Mouse (Mus musculus) ovary, postnatal 36 days (tissue): ENCODE measurements around the gene Lrriq1.

Experiments used
- DNase-seq: peaks from one replicate; pipeline ENCODE4 v3.0.0; 2022; ENCODE audit warnings: low spot score, mixed read lengths

Lrriq1 gene

DNA sequence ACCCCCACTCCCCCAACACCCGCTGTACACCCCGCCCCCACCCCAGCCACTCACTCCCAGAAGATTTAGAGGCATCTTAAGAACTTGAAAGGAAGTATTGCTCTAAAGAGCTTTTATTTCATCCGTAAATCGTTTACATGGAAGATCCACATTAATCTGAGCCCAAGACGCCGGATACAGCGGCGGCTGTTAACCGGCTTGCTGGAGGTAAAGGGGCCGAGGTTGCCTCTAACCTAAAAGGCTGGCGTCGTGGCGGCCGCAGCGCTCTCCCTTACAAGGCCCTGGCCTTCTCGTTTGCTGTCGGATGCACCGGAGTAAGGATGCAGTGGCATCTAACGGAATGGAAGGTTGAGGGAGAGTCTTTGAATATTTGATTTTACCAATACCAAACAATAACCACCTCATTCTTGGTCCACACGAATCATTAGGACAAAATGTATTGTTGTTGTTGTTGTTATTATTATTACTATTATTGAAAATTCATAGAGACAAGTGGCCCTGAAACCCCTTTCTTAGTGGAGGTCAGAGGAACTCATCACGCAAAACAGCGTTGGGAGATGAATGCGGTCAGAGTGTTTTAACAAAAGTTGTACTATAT, 206.9 kb downstream of the Lrriq1 start:
- no peak for DNase-seq

DNA sequence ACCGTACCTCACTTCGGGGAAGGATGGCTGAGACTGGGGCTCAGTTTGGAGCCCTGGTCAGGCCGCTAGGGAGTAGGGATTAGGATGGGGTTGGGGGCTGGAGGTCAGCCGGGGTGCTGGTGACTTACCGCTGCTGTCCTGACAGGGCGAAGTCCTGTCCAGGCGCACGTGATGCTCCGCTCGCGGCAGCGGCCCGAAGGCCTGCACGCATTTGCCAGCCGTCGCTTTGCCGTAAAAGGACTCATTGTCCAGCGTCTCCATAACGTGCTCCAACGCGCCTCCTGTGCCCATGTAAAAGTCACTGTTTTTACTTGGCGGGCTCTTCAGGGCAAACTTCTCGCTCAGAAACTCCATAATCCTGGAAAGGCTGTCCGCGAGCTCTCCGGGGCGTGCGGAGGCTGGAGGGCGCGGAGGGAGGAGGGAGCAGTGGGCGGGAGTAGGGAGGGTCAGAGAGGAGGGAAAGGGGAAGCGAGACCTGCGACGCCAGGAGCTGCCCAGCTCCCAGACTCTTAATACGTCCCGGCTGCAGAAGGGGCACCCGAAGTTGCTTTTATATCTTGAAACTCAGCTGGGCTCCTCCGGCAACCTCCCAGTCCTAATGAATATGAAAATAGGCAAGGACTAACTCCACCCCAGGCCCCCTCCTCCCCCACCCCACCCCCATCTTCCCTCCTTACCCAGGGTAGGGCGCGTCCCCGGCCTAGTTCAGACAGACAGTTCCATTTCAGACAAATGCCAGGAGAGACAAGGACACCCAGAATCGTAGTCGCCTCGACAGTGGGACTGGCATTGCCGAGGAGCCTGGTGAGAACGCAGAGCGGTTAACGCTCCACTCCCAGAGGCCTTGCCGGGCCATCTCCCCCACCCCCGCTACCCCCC, 207.6 kb downstream of the Lrriq1 start:
- DNase-seq = peak; percentile 21

DNA sequence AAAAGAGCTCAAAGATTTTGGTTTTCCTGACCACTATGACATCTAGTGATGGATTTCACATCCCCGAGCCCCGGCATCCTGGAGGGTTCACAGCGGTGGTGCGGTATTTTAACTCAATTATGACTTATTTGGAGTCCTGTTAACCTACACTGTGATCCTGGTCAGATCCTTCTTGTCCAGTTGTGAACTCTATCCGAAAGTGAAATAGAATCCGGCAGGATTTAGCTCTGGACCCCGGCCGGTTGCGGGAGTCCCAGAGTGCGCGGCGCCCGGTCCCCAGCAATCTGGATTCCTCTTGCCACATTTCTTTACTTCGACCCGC, 208.2 kb downstream of the Lrriq1 start:
- peak; percentile 10 for DNase-seq

DNA sequence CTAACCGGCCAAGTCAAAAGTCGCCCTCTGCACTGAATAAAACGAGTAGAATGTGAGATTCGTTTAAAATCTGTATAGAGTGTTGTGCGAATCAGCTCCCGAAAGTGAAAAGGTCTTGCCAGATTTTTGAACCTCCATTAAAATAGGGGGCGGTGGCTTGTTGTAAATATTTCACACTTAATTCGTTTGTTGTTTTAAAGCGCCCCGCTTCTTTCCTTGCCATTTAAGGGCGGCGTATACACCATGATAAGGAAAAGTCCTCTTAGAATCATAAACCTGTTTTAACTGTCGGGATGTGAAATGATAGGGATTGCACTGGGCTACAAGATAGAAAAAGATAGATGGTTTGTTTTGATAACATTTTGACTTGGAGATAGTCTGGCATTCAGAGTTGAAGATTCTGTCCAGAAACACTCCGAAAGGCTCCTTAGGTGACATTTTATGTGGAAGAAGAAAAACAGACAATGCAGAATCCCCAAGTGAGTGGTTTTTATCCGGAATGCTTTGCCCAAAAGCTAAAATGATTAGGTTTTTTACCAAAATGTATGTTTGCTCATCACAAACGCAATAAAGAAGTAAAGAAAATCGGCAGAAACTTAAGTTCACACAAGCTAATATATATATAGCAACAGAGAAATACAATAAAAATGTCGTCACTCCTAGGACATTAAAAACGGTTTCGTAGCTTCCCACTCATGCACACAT, 208.7 kb downstream of the Lrriq1 start:
- DNase-seq = no peak

DNA sequence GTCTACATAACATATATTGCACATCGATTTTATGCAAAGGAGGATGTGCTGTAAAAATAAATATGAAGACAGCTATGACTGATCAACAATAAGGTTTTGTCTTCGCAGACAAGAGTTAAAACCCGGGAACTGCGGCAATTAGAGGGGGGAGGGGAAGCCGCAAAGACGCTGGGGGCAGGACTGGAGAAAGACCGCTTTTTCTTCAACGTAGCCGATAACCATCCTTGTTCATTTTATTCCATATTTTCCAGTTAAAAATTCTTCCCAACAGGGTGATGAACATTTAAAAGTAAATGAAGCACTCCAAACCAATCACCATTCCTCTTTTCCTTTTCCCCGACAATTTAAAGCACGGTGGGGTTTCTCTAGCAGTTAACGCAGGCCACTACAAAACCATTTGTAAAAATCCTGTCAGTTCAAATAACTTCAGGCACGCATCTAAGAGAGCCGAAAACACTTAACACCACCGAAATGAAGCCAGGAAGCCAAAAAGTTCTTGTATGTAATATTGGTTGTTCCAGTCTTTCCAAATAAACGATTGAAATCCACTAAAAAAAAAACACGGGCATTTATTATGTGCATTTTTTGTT, 209.4 kb downstream of the Lrriq1 start:
- no peak for DNase-seq

DNA sequence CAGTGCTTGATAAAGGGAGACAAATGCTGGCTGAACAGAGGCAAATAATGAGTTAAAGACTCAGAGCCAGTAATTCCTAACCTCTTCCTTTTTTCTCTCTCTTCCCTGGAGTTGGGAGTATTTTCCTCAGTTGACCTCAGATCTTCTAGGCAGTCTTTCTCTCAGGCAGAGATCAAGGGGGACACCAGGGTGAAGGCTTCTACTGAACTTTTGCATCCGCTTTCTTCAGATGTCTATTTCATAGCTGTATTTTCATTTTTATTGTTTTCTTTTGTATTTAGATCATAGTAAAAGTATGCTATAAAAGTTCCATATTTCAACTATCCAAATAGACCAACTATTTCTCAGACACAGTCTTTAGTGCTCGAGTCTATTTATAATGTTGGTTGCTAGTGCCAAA, 233.6 kb downstream of the Lrriq1 start:
- DNase-seq = no peak

DNA sequence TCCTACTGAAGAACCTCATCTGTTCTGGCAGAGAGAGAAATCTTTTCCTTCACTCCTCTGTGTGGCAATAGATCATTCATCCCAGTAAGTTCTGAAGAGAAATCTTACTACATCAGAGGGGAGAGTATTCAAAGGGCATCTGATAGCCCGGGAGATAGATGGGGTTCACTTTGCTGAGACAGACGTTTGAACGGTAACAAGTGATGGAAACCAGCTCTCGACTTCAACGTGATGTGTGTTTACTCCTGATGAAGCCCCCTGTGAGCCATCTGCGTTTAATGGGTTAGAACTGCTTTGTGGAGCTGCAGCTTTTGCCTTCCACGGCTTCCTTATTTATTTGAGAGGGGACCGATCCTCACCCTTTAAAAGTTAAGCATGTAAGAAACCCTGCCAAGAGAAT, 235.2 kb downstream of the Lrriq1 start:
- DNase-seq = no peak

DNA sequence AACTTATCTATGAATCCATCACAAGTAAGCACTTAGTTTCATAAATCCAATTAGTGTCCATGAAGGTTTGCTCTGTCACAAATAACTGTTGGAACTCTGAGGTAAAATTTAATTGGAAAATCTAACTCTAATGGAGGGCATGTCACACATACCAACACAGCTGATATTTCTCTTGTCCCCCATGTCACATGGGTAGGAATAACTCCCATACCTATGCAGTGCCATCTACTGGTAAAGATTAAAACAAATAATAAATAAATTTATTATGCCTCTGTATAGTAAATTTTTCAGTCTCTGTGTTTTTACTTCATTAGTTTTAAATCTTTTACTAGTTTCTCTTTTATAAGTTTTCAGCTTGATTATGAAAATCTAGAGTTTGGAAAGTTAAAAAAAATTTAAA, 236.5 kb downstream of the Lrriq1 start:
- DNase-seq = no peak
